Mouse (Mus musculus) gastrocnemius, postnatal 4 days (tissue): ENCODE measurements at regions not wholly inside any gene's neighbourhood (a gene's known extent, or its start where the extent isn't known, plus 50 kb on each side); places are given as distances from the start of the nearest gene placed in this dataset.
A peak's percentile ranks its signal among the peaks of the same experiment; 100 is the strongest.

ENCODE experiments used
- DNase-seq, 2 experiments: peaks; one replicate each; pipeline ENCODE4 v3.0.0; 2021 to 2022; ENCODE audit warnings: low spot score in 2 of 2, mixed read lengths in 2 of 2

- no peak for DNase-seq
Observed at GRCm38 (mm10) chr17:62546286-62546685, 334.8 kb downstream of the Efna5 start.

DNA sequence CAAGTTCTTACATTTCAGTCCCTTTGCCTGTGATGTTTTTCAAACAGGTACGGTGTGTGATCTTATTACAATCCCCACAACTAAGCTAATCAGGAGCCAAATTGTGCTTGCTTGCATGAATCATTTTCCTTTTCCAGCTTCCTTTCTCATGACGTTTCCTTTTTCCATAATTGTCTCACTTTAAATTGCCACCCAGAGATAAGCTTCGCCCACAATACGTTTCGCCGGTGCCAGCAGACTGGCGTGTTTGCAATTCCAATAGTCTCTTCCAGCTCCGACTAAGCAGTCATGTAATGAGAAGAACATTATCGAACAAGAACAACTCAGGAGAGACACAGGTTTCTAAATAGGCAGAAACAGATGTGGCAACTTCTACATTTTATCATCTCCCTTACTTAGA, 335.8 kb downstream of the Efna5 start:
- DNase-seq = no peak

DNA sequence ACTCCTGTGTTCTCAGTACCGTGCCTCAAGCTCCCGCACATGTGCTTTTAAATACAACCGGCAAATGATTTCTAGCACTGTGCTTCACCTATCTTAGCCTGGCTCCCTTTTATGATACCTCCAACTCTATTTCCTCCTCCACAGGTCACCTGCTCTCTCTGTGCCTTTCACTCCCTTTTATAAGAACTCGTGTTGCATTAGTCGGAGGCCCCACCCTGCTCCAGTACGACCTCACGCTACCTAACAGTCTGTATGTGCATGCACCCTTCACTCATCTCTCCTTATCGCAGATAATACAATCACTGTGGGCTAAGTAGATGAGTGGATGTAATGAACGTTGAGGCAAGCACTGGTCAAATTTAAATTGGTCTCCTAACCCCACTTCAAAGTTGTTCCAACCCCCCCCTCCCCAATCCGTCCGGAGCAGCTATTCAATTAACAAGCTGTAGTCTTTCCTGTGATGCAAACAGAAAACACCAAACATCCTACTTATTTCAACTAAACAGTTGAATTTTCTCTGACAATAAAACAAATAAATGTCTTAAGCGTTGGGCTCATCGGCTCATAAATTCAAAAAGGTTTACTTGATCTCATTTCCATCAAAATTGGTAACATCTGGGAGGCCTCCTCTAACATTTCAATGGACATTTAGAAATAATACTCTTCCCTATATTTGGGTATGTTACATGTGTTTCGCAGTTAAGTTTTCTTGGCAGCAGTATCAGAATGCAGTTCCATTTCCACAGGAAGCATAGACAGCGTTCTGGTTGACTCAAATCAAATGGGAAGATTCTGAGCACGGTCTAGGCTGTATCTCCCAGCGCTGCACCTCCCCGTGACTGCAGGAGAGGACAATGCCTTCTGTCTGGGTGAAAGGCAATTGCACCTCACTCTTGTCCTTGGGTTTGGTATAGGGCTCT, 337.8 kb downstream of the Efna5 start:
- no peak for DNase-seq

- DNase-seq = no peak
Observed at GRCm38 (mm10) chr17:62529911-62530310, 351.2 kb downstream of the Efna5 start.

DNA sequence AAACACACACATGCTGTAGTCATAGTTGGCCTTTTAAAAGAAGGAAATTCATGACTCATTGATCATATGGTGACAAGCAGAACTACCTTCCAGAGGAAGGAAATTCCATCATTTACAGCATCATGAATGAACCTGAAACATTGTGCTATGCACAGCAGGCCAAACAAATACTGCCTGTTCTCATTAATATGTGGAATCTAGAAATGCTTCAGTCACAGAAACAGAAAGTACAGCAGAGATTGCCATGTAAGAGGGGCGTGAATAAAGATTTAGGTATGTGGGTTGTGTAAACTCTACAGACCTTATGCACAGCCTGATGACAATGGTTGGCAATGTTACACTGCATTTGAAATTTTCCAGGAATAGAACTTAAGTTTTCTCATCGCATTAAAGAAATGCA, 353.6 kb downstream of the Efna5 start:
- no peak for DNase-seq

GRCm38 (mm10) chr17:62513635-62514034, 367.5 kb downstream of the Efna5 start:
- no peak for DNase-seq

GRCm38 (mm10) chr17:62510184-62510583, 370.9 kb downstream of the Efna5 start:
- DNase-seq = no peak

GRCm38 (mm10) chr17:62507766-62508485, 373.2 kb downstream of the Efna5 start:
- DNase-seq = no peak

DNA sequence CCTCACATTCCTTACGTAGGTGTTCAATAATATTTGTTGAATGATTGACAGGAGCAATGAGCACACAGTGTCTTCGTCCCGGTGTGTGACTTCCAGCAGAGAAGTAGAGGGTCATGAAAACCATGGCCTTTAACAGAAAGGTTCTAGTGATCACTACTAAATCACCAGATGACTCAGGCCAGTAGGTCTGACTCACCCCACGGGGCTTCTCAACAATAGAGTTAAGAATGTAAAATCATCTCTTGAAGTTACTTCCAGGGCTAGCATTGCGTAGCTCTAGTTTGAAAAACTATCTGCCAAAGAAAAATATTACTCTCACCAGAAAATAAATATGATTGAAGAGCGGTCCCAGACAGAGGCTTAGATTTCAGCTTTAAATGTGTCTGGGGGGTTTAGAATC, 376.4 kb downstream of the Efna5 start:
- no peak for DNase-seq

DNA sequence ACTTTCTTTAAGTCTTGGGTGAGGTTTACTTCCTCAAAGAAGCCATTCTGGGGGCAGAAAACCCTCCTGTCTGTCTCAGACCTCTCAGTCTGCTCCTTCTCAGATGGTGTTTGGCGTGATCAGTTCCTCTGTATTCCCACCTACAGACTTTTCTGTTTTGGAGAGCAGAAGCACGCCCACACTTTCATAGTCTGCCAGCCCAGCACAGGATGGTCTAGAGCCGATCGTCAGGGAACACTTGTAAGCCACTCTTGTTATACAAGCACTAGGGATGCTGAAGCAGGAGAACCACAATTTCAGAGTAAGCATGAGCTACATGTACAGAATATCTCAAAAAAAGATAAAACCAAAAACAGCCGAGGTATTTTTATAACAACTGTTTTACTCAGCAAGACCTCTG, 410.4 kb downstream of the Efna5 start:
- no peak for DNase-seq

- DNase-seq = no peak
Observed at GRCm38 (mm10) chr17:62469367-62469766, 411.8 kb downstream of the Efna5 start.

GRCm38 (mm10) chr17:62468859-62469258, 412.3 kb downstream of the Efna5 start:
- no peak for DNase-seq

GRCm38 (mm10) chr17:62467072-62467471, 414.0 kb downstream of the Efna5 start:
- DNase-seq = no peak

DNA sequence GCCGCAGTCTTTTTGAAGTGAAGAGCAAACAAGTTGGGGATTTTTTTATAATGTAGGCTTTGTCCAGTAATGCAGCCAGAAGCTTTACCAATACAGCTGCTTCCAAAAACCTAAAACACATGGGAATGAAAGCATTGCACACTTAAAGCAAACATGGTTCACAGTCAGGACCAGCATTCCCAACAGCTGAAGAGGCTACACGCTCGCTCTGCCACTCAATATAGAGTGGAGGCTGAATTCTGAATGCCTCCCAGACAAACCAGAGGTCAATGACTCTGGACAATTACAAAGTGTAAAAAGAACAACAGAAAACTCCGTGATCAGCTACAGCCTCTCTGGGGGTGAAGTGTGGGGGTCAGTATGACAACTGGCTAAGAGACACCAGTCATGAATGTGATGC, 416.1 kb downstream of the Efna5 start:
- no peak for DNase-seq

DNA sequence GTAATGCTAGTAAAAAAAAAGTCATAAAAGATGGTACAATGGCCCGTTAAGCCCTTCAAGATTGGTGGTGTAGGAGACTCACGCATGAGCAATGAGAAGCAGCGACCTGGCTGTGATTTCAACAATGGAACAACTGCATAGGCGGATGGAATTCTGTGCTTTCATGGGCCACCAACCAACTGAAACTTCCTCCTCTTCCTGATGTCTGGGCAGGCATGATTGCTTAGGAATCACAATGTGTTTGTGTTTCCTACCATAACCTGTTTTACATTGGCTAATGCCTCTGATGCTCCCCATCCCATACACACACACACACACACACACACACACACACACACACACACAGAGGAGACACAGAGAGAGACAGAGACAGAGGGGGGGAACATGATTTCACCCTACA, 416.9 kb downstream of the Efna5 start:
- DNase-seq = no peak

DNA sequence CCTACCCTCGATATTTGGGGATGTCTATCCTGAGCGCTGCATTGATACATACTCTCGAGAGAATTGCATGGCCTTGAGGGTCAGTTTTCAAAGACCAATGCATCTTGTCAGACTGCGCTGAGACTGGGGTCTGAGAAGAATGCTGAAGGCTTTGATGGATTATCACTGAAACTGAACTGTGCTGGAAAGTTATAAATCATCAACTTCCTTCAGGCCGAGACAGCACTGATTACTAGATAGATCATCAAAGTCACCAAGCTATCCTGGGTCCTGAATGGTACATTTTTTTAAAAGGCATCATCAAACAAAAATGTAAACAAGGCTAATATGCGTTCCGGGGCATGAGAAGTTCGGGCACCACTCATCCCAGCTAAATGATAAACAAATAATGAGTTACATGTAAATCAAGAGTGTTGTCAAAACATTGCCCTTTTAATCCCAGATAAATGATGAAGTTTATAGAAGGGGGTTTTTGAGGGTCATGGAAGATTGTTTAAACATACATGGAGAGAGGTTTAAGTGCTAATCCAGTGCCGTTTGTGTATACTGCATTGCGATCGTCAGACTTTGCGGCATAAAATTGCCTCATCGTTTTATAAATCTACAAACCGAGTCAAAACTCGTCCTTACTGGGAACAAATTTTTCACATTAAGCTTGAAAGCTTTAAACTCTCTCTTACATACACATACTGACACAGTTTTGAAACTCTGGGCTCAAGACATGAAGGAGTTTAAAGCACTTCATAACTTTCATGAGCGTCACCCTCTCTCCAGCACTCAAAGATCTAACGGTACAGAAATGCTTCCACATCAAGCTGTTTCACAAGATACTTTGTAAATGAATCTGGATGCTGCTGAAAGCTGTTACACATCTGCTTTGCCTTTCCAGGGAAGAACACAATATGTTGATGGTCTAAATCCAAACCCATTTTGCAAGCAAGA, 419.5 kb downstream of the Efna5 start:
- DNase-seq = no peak

DNA sequence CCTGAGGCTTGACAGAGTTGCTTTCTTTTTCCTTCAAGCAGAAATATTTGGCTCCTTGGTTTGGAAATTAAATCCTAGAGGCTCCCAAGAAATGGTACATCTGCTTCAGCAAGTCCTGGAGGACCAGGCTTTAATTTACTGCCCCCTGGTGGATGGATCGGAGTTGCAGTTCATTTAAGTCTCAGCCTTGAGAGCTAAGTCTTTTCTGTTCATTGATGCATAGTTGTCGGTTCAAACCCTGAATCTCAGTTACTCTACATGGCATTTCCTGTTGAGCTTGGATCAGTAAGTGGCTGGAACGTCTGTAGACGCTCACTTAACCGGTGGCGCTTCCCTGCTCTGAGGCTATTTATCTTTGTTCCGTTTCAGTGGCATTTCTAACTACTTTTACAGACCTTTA, 422.2 kb downstream of the Efna5 start:
- DNase-seq = peak; percentile 24 to 45

DNA sequence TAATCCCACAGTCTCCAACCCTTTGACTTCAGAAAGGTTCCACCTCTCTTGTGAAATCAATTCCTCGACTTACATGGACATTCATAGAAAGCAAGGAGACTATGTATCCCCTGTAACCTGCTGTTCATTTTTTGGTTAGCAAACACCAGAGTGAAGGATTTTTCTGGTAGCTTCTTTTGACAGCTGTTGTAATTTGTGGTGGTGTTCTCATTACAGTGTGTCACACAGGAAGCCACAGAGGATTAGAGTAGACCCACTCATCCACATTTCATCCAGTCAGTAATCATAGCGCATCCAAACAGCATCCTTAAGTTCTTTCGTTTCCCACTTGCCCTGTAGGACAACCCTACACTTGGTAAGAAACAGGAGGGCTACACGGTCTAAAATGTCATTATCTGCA, 443.1 kb downstream of the Efna5 start:
- no peak for DNase-seq

- no peak for DNase-seq
Observed at GRCm38 (mm10) chr17:62436044-62436443, 445.1 kb downstream of the Efna5 start.

DNA sequence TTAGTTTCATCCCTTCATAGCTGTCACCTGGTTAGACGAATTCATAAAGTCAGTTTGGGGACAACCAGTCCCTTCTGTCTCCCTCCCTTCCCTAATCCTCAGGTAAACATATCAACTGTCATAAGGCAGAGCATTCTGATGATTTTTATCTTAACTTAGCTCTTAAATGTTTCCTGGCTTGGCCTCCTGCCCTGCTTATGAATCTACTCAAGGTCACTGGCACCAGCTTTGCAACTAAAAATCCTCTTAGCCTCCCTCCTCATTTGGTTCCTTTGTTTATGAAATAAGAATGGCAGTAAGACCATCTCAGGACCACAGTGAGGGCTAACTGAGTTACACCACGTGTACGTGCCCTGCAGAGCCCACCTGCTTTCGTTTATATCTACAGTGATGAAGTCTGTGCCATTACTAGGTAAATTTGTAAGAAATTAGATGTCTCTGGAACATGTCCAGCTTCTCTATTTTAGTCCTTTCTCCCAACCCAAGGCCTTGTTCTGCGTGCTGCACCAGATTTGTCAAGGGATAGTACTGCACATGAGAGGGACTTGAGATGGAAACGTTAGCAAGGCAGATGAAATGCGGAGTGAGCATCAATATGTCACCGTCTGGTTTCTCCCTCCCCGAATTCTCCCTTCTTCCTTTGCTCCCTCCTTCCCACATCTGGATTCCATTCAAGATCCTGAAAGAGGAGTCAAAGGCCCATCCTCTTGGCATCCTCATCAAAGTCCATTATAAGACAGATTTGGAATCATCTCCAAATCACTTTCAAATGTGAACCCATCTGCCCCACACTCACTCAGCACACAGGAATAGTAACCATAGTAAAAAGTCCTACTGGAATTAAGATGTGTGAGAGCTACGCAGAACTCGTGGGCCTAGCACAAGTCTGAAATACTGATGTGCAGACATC, 457.4 kb downstream of the Efna5 start:
- no peak for DNase-seq
